Mouse (Mus musculus) kidney, postnatal 0 days (tissue): ENCODE measurements around the gene Chchd4. TPM values are rescaled to one million over a fixed set of nuclear protein-coding genes. Genes with fewer than 3 reads are reported as not detected.

ENCODE experiments used
- ATAC-seq: fragments of 200-750 bp; cut with Nextera tagmentation; replicated peaks from 2 replicates; pipeline ENCODE4 v1.8.0; 2017; ENCODE audit warnings: low read depth, moderate number of reproducible peaks, moderate TSS enrichment, moderate library complexity; ENCODE audit not compliant: low FRiP score
- DNase-seq: peaks from one replicate; pipeline ENCODE4 v3.0.0-alpha.2; 2016; ENCODE audit warnings: low spot score
- H3K27ac ChIP-seq: fragments of 300-500 bp; sonication (generic); 2 replicates; pipeline ENCODE4 v1.5.1; 2014; ENCODE audit warnings: mild to moderate bottlenecking
- H3K27me3 ChIP-seq: fragments of 300-500 bp; sonication (generic); 2 replicates; pipeline ENCODE4 v1.6.1; 2014; ENCODE audit warnings: low read length, mixed read lengths; ENCODE audit not compliant: insufficient read depth
- H3K36me3 ChIP-seq: fragments of 300-500 bp; sonication (generic); 2 replicates; pipeline ENCODE4 v1.6.1; 2014; ENCODE audit warnings: low read length, mixed read lengths; ENCODE audit not compliant: insufficient read depth
- H3K4me1 ChIP-seq: fragments of 300-500 bp; sonication (generic); replicated peaks from 2 replicates; pipeline ENCODE4 v1.6.1; 2014; ENCODE audit warnings: antibody characterized with exemption, low read length, mixed read lengths; ENCODE audit not compliant: insufficient read depth
- H3K4me2 ChIP-seq: fragments of 300-500 bp; sonication (generic); 2 replicates; pipeline ENCODE4 v1.6.1; 2014; ENCODE audit warnings: mild to moderate bottlenecking, low read length, moderate library complexity, mixed read lengths
- H3K4me3 ChIP-seq: fragments of 300-500 bp; sonication (generic); replicated peaks from 2 replicates; pipeline ENCODE4 v1.5.1; 2014; ENCODE audit warnings: low read depth, low read length
- H3K9ac ChIP-seq: fragments of 300-500 bp; sonication (generic); 2 replicates; pipeline ENCODE4 v1.6.1; 2014; ENCODE audit warnings: low read depth, low read length
- H3K9me3 ChIP-seq: fragments of 300-500 bp; sonication (generic); replicated peaks from 2 replicates; pipeline ENCODE4 v1.6.1; 2016; ENCODE audit warnings: low read length, inconsistent platforms, mixed read lengths
- CTCF ChIP-seq: IDR thresholded peaks from 2 replicates; pipeline ENCODE4 v1.5.1; 2016; ENCODE audit warnings: antibody characterized with exemption, low read depth, mild to moderate bottlenecking, moderate library complexity
- WGBS: fragments of 180-500 bp; shearing (Covaris S2); extraction: QIAGEN DNeasy Blood & Tissue Kit; methylation state at CpG from one replicate; pipeline ENCODE4 v1.1.7; 2014; 5-methylcytosine and 5-hydroxymethylcytosine counted together
- polyA plus RNA-seq: library from polyadenylated mRNA; unstranded; fragments of >200 nt; fragmentation: Nextera tagmentation; extraction: Ambion mirVana; gene quantifications from 2 replicates; pipeline ENCODE4 v1.2.1, GENCODE M21; 2015

Gene Chchd4
- polyA plus RNA-seq, 1 experiment from 2014 or later, result 28.0 TPM

- no peak overlapping the region for H3K9ac ChIP-seq
- H3K27ac ChIP-seq, result no peak overlapping the region
- no peak overlapping the region for H3K4me3 ChIP-seq
- no peak overlapping the region for H3K4me2 ChIP-seq
- ATAC-seq (no peak), DNase-seq (peak; percentile 53)
- peak; percentile 76 for TF ChIP-seq CTCF
- H3K4me1 ChIP-seq, result no peaks in the 10 kb centered on the region; the same call in 1 of the 2 replicates
- 5% methylated on average over 4 of the region's 4 CpGs for WGBS
- peaks cover 39% of the 10 kb centered on the region for H3K27me3 ChIP-seq
- no peaks in the 10 kb centered on the region for H3K36me3 ChIP-seq
- H3K9me3 ChIP-seq, result no peaks in the 10 kb centered on the region
These were observed 58.5 kb downstream of the Chchd4 start for GRCm38 (mm10) chr6:91414890-91415289.

Other genes with a start within 250 kb of the Chchd4 start
- gene Wnt7a, start 62.2 kb downstream of the Chchd4 start, polyA plus RNA-seq, result 0.04 and 0.13 TPM in 2 replicates
- gene Tmem43, start 157 bp upstream of the Chchd4 start, polyA plus RNA-seq, result 34.5 and 39.6 TPM in 2 replicates
- gene Xpc, start 42.3 kb upstream of the Chchd4 start, polyA plus RNA-seq, result 29.2 and 29.4 TPM in 2 replicates
- 215 and 222 TPM in 2 replicates for gene Lsm3, start 42.4 kb upstream of the Chchd4 start, polyA plus RNA-seq
- gene Slc6a6, start 210.5 kb upstream of the Chchd4 start, polyA plus RNA-seq, result 106 and 121 TPM in 2 replicates